Mouse (Mus musculus) liver, embryonic 13.5 days (tissue): ENCODE measurements around the gene Uxt. TPM values are rescaled to one million over a fixed set of nuclear protein-coding genes. Genes with fewer than 3 reads are reported as not detected.

Experiments
- ATAC-seq: fragments of 200-750 bp; cut with Nextera tagmentation; 2 replicates; pipeline ENCODE4 v1.8.0; 2017; ENCODE audit warnings: low read depth, mild to moderate bottlenecking, moderate number of reproducible peaks, moderate library complexity
- DNase-seq: peaks from one replicate; pipeline ENCODE4 v3.0.0; 2022
- H3K27ac ChIP-seq: fragments of 300-500 bp; sonication (generic); 2 replicates; pipeline ENCODE4 v1.5.1; 2015; ENCODE audit warnings: moderate library complexity, mild to moderate bottlenecking, inconsistent platforms
- H3K27me3 ChIP-seq: fragments of 300-500 bp; sonication (generic); 2 replicates; pipeline ENCODE4 v1.6.1; 2015; ENCODE audit warnings: mild to moderate bottlenecking, inconsistent platforms
- H3K36me3 ChIP-seq: fragments of 300-500 bp; sonication (generic); 2 replicates; pipeline ENCODE4 v1.6.1; 2015; ENCODE audit warnings: mild to moderate bottlenecking, inconsistent platforms
- H3K4me1 ChIP-seq: fragments of 300-500 bp; sonication (generic); replicated peaks from 2 replicates; pipeline ENCODE4 v1.6.1; 2015; ENCODE audit warnings: inconsistent platforms
- H3K4me2 ChIP-seq: fragments of 300-500 bp; sonication (generic); 2 replicates; pipeline ENCODE4 v1.6.1; 2015; ENCODE audit warnings: inconsistent platforms, mild to moderate bottlenecking, moderate library complexity
- H3K4me3 ChIP-seq: fragments of 300-500 bp; sonication (generic); replicated peaks from 2 replicates; pipeline ENCODE4 v1.5.1; 2015; ENCODE audit warnings: mild to moderate bottlenecking, inconsistent platforms
- H3K9ac ChIP-seq: fragments of 300-500 bp; sonication (generic); 2 replicates; pipeline ENCODE4 v1.6.1; 2015; ENCODE audit warnings: mild to moderate bottlenecking, inconsistent platforms
- H3K9me3 ChIP-seq: fragments of 300-500 bp; sonication (generic); replicated peaks from 2 replicates; pipeline ENCODE4 v1.6.1; 2016; ENCODE audit warnings: inconsistent platforms
- WGBS: fragments of 180-500 bp; shearing (Covaris S2); methylation state at CpG from one replicate; pipeline ENCODE4 v1.1.7; 2015; ENCODE audit not compliant: insufficient replicate concordance; 5-methylcytosine and 5-hydroxymethylcytosine counted together
- polyA plus RNA-seq: library from polyadenylated mRNA; unstranded; fragments of >200 nt; fragmentation: Nextera tagmentation; extraction: Ambion mirVana; gene quantifications from 2 replicates; pipeline ENCODE4 v1.2.1, GENCODE M21; 2015

Uxt gene
- polyA plus RNA-seq: 51.8 and 57.8 TPM in 2 replicates

DNA sequence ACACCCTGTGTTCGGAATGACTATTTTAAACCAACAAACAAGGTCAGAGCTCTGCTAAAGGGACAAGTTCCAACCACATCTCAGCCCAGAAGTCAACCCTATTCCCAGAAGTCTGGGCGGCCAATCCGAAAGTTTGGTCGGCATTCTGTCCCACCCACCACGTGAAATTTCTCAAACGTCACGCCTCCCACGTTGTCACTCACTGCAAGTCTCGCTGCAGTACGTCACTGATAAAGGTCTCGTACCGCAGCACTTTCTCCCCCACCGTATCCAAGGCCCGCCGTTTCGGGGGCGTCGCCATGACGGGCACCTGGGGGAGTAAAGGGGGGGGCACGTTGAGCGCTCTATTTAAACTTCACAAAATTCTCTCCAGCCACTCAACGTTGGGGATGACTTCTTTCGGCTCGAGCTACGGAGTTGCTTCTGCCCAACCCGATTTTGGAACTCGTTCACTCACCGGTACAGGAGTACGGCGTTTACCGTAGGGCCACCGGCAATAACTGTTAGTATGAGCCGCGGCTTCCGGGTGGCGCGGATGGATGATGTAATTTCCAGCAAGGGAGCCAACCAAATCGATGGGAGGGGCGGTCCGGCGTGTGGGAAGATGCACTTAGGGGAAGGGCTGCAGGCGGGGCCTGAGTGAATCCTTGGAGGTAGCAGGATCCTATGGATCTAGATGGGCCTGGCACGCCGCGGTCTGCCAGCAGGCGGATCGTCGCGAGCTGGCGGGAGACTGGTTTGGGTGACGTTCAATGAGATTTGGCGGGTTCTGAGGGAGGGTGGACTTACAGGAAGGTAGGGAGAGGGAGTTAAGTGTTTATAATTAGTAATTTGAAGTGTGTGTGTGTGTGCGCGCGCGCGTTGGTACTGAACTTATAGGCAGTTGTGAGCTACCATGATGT is at the start of gene Uxt:
Gene Uxt (minus strand): TSS at position 541 of the 902 bp plus-strand sequence.
- Histone ChIP-seq H3K9me3 (no peaks in the 10 kb centered on the region), H3K9ac (peak within 1 kb of the TSS; percentile 64), H3K4me2 (peak within 1 kb of the TSS; percentile 68), H3K4me3 (peak within 1 kb of the TSS; percentile 65), H3K4me1 (peaks cover 5% of the 10 kb centered on the region), H3K27ac (peak within 1 kb of the TSS; percentile 88), H3K36me3 (peaks cover 7% of the 10 kb centered on the region; the same call in 1 of the 2 replicates), H3K27me3 (no peaks in the 10 kb centered on the region)
- peak; percentile 95 for ATAC-seq
- WGBS: 15% methylated on average over 57 of the region's 57 CpGs
- DNase-seq: peak; percentile 86

DNA sequence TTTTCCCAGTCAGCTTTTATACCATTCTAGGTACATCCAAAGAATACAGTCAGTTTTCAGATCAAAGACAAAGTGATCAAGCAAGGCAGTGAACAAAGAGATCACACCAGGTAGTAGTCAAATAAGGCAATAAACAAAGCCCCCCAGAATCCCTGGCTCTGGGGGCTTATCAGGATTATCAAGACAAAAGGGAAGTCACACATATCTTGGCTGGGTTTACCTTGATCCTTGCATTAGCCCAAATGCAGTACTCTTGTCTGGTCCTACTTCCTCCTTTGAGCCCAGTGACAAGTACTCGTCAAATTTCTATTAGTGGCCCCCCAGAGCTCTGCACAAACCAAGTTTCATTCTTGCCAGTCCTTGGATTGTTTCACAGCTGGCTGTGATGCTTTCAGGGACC is 19.1 kb upstream of the Uxt start:
- DNase-seq (no peak), ATAC-seq (no peak)
- Histone ChIP-seq H3K4me2 (no peak overlapping the region), H3K27ac (no peak overlapping the region), H3K9ac (no peak overlapping the region), H3K4me1 (no peaks in the 10 kb centered on the region), H3K4me3 (no peak overlapping the region), H3K36me3 (no peaks in the 10 kb centered on the region), H3K27me3 (no peaks in the 10 kb centered on the region), H3K9me3 (no peaks in the 10 kb centered on the region)
- 30% methylated on average over 1 of the region's 1 CpGs for WGBS

DNA sequence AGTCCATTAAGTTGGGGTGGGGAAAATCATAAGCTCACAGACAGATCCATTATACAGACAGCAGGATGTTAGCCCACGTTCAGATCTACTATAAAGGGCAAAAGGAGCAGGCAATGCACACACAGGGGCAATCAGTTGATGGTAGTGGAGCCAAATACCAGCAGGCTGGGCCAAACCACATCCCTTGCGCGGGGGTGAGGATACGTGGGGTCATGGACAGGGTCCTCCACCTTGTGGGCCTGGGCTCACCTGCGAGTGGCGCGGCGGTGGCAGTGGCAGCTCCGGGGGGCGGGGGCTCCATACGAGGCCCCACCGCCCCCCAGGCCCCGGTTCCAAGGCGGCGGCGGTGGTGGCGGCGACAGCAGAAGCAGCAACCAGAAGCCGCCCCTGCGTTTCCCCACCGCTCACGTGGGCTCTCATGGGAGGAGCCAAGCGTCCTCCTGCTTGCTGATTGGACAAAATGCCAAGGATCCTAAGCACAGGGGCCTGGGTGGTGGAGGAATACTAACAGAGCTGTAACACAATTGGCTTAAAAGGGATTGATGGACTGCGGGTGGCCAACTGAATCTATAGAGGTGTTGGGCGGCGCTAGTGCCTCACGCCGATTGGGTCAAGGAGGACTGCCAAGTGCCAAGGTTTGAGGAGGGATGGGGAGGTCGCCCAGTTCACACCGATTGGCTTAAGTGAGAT is 11.5 kb downstream of the Uxt start, which contains the start of gene Elk1:
Gene Elk1 (minus strand): TSS at position 418 of the 690 bp plus-strand sequence.
- peak; percentile 96 for ATAC-seq
- Histone ChIP-seq H3K27me3 (no peaks in the 10 kb centered on the region), H3K9me3 (no peaks in the 10 kb centered on the region), H3K4me2 (peak within 1 kb of the TSS; percentile 70), H3K27ac (no peak within 1 kb of the TSS; the same call in 1 of the 2 replicates), H3K9ac (peak within 1 kb of the TSS; percentile 69), H3K36me3 (no peaks in the 10 kb centered on the region), H3K4me1 (peaks cover 6% of the 10 kb centered on the region; the same call in 1 of the 2 replicates), H3K4me3 (peak within 1 kb of the TSS; percentile 66)
- peak; percentile 78 for DNase-seq
- 9% methylated on average over 29 of the region's 30 CpGs for WGBS

DNA sequence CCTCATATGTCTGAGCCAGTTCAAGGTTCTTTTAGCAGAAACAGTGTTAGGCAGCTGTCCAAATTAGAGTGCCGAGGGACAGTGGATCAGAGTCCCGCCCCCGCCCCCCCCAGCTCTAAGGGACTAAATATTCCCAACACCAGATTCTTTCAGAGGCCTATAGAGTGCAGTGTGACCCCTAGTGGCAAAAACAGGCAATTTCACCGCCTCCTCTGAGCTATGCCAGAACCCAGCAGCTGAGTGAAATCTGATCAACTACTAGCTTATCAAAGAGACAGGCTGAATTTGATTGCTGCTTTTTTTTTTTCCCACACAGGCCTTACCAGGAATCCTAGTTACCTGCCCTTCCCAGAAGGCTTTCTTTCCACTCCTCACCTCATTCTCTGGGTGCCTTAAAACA is 15.8 kb downstream of the Uxt start:
- DNase-seq (no peak), ATAC-seq (no peak)
- Histone ChIP-seq H3K4me2 (no peak overlapping the region), H3K4me1 (peaks cover 6% of the 10 kb centered on the region; the same call in 1 of the 2 replicates), H3K9ac (no peak overlapping the region), H3K4me3 (no peak overlapping the region), H3K36me3 (no peaks in the 10 kb centered on the region), H3K27ac (no peak overlapping the region), H3K9me3 (no peaks in the 10 kb centered on the region), H3K27me3 (no peaks in the 10 kb centered on the region)
- WGBS: 15% methylated on average over 4 of the region's 4 CpGs

DNA sequence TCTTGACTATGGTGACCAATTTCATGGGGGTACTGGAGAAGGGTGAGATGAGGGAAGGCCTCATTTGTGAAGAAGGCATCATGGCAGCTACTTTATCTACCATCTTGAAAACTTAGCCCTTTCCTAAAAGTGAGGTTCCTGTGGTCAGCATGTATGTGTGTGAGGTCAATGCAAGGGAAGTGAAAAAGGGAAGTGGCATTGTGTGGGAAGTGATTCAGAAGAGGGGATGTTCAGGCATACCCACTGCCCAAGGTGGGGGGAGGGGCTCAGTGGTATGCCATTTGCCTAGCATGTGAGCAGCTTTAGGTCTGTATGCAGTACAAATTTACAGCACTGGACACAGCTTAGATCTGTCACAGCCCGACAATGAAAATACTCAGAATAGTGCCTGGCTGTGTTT is 29.9 kb downstream of the Uxt start:
- Histone ChIP-seq H3K4me1 (no peaks in the 10 kb centered on the region), H3K4me3 (no peak overlapping the region), H3K9me3 (no peaks in the 10 kb centered on the region), H3K27ac (no peak overlapping the region), H3K9ac (no peak overlapping the region), H3K36me3 (no peaks in the 10 kb centered on the region), H3K4me2 (no peak overlapping the region), H3K27me3 (no peaks in the 10 kb centered on the region)
- WGBS: 26% methylated on average over 1 of the region's 1 CpGs
- ATAC-seq (no peak), DNase-seq (no peak)

DNA sequence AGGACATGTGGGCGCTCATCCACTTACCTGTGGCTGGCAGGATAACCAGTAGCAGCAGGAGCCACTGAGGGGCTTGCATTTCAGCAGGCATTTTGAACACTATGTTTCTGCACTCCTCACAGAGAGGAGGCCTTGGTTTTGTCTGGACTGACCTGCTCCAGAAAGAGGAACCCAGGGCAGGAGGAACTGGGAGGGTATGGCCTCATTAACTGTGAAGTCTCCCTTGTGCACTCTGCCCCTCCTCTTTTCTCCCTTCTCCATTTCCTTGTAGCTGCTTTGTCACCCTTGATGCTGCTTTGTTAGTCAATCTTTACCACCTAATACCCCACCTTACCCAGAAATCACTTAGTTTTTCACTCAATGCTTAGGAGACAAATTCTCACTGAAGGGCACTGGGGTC is 30.5 kb downstream of the Uxt start, which contains the start of gene Cfp:
Gene Cfp (minus strand): TSS at position 192 of the 400 bp plus-strand sequence.
- Histone ChIP-seq H3K27me3 (no peaks in the 10 kb centered on the region), H3K9me3 (no peaks in the 10 kb centered on the region), H3K4me3 (no peak within 1 kb of the TSS), H3K9ac (no peak within 1 kb of the TSS), H3K36me3 (no peaks in the 10 kb centered on the region), H3K27ac (no peak within 1 kb of the TSS), H3K4me1 (no peaks in the 10 kb centered on the region), H3K4me2 (no peak within 1 kb of the TSS)
- DNase-seq: no peak
- ATAC-seq: no peak
- WGBS: 50% methylated on average over 1 of the region's 1 CpGs

DNA sequence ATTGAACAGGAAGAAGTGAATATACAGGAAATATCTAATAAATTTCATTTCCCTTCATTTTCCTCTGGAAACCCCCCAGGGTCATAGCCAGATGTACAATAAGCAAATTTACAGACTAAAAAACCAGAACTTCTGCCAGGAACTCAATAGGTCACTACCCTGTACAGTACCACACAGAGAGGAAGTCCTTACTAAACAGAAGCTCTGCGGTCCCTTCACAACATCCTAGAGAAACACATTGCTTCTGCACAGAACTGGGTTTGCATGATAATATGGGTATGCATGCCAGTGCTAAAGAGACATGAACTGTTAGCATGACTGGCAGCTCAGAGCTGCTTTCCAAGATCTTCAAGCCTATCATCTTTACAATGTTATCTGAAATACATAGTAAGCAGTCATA is 32.0 kb downstream of the Uxt start:
- Histone ChIP-seq H3K4me2 (no peak overlapping the region), H3K27ac (no peak overlapping the region), H3K36me3 (no peaks in the 10 kb centered on the region), H3K4me1 (no peaks in the 10 kb centered on the region), H3K4me3 (no peak overlapping the region), H3K9me3 (no peaks in the 10 kb centered on the region), H3K27me3 (no peaks in the 10 kb centered on the region), H3K9ac (no peak overlapping the region)
- ATAC-seq: no peak
- WGBS: 28% methylated on average over 1 of the region's 1 CpGs
- no peak for DNase-seq

DNA sequence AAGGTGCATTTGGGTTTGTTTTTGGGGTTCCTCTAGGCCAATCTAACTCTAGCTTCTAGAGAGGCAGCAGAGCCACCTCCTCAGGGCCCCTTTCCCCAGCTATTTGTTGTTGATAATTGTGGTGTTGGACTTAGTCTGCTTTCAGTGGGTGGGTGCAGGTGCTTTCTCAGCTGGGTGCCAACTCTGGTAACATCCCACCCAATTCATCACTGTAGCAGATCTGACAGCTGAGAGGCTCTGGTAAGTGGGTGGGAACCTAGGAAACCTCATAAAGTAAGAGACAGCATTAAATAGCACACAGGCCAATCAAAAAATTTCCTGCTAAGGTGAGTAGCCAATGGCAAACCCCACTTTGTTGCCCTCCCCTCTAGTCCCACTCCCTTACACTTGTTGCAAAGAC is 36.8 kb downstream of the Uxt start:
- Histone ChIP-seq H3K27me3 (peaks cover 23% of the 10 kb centered on the region), H3K9ac (no peak overlapping the region), H3K36me3 (no peaks in the 10 kb centered on the region), H3K4me2 (no peak overlapping the region), H3K4me1 (no peaks in the 10 kb centered on the region), H3K4me3 (no peak overlapping the region), H3K27ac (no peak overlapping the region), H3K9me3 (no peaks in the 10 kb centered on the region)
- ATAC-seq (no peak), DNase-seq (no peak)

DNA sequence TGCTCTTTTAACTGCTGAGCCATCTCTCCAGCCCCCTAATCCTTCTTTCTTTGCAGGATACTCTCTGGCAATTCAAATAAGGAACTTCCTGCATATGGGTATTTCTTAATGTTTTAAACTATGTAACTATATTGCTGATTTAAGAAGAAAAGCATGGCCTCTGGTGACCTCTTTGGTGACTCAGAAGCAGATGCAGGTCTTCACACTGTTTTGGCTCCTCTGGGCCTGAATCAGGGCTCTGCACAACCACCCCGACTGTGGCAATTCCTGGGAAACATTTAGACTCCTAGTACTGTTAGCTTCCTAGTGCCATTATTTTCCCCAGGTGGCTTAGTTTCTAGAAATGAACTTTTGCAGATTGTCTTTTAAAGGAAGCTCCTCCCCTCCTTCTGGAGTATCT is 38.3 kb downstream of the Uxt start:
- WGBS: 60% methylated on average over 1 of the region's 1 CpGs
- Histone ChIP-seq H3K27me3 (peaks cover 38% of the 10 kb centered on the region), H3K9ac (no peak overlapping the region), H3K27ac (no peak overlapping the region), H3K9me3 (no peaks in the 10 kb centered on the region), H3K36me3 (no peaks in the 10 kb centered on the region), H3K4me3 (no peak overlapping the region), H3K4me2 (no peak overlapping the region), H3K4me1 (no peaks in the 10 kb centered on the region)
- no peak for DNase-seq
- no peak for ATAC-seq

DNA sequence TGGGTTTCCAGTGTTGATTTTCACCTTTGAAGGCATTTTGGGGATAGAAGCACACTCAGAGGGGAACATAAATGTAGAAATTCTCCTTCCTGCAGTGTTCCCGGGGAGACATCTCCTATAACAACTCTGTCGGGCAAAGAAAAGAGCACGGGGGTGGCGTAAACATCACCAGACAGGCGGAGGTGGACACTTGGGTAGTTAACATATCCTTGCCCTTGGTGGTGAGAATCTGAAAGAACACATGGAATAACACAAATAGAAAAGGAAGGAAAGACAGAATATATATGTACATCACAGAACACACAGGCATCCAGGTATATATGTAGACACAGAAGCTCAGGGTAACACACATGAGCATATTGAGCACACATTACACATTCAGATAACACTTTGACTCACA is 40.5 kb downstream of the Uxt start:
- no peak for DNase-seq
- H3K4me2 ChIP-seq: peak overlapping the region; percentile 64; the same call in 1 of the 2 replicates
- no peak for ATAC-seq
- no peaks in the 10 kb centered on the region for H3K36me3 ChIP-seq
- no peaks in the 10 kb centered on the region for H3K9me3 ChIP-seq
- no peak overlapping the region for H3K4me3 ChIP-seq
- no peaks in the 10 kb centered on the region for H3K4me1 ChIP-seq
- 32% methylated on average over 5 of the region's 5 CpGs for WGBS
- peaks cover 41% of the 10 kb centered on the region for H3K27me3 ChIP-seq
- no peak overlapping the region for H3K27ac ChIP-seq
- no peak overlapping the region for H3K9ac ChIP-seq

DNA sequence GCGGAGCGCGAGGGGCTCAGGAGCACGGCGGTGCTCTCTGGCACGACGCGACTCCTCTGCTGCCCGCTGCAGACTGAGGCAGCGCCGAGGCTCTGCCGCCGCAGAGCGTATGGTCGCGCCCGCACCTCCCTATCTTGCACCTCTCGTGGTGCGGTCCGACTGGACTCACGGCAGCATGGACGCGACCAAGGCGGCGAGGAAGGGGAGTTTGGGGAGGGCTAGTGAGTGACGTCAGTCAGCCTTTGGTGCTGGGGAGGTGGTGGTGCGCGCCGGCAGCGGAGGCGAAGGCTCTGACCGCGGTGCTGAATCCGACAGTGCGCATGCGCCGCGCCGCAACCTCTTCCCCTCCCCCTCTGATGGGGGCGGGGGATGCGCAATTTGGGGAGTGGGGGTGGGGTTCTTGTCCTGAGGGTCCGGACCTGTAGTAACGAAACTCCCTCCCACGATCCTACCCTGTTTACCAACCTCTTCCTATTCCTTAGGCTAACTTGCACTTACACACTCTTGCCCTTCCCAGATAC is 40.9 kb downstream of the Uxt start, which contains the start of gene Syn1:
Gene Syn1 (minus strand): TSS at position 161 of the 521 bp plus-strand sequence.
- Histone ChIP-seq H3K4me3 (peak within 1 kb of the TSS; percentile 43), H3K4me1 (no peaks in the 10 kb centered on the region), H3K4me2 (peak within 1 kb of the TSS; percentile 64), H3K36me3 (no peaks in the 10 kb centered on the region), H3K27me3 (peaks cover 41% of the 10 kb centered on the region), H3K9ac (no peak within 1 kb of the TSS), H3K9me3 (no peaks in the 10 kb centered on the region), H3K27ac (no peak within 1 kb of the TSS)
- WGBS: 13% methylated on average over 36 of the region's 44 CpGs
- ATAC-seq (peak; percentile 62), DNase-seq (peak; percentile 37)
